Mouse (Mus musculus): Measurements from ENCODE around the gene Ptms.

GRCm38 (mm10) chr6:124958127-124958526, 38.2 kb upstream of the Ptms start:
- TF ChIP-seq GATA1 (IDR thresholded peaks at IDR 0.05; ENCODE audit: low read length) (no peak), TAL1 (IDR thresholded peaks at IDR 0.05; ENCODE audit: low read length) (no peak)
